Mouse (Mus musculus) frontal cortex, adult (tissue): ENCODE measurements around the gene Smim24.

Source experiments
- ATAC-seq: cut with Nextera tagmentation; 2 replicates; pipeline ENCODE4 v1.9.2; 2017; ENCODE audit warnings: mild to moderate bottlenecking, moderate library complexity, mixed read lengths; ENCODE audit not compliant: low TSS enrichment

The Smim24 gene

DNA sequence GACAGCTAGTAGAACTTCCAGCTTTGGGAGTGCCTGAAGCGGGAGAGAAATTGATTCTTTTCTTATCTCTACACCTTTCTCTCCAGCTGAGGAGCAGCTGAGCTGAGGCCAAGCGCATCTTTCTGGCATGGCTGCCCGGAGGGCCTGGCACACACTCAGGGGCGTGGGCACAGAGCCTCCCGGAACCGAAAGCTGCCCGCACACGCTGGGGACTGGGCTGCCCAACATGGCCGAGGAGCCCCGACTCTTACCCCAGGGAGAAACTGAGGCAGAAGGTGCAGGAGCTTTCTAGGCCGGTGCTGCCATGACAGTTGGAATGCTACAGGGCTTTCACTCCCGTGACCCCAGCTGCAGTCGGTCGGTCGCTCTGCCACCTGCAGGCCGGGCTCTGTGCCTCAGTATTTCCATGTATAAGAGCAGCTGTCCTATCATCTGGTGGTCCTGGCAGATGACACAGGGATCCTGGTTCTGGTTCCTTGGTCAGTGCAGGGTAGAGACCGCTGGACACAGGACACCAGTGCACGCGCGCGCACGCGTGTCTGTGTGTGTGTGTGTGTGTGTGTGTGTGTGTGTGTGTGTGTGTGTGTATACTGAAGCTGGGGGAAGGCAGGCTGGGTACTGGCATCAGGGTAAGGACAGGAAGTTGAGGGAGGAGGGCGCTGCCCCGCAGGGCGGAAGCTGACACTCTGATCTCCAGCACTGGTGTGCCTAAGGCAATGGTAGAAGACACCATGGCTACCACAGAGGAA, 40.9 kb downstream of the Smim24 start:
- no peak for ATAC-seq

DNA sequence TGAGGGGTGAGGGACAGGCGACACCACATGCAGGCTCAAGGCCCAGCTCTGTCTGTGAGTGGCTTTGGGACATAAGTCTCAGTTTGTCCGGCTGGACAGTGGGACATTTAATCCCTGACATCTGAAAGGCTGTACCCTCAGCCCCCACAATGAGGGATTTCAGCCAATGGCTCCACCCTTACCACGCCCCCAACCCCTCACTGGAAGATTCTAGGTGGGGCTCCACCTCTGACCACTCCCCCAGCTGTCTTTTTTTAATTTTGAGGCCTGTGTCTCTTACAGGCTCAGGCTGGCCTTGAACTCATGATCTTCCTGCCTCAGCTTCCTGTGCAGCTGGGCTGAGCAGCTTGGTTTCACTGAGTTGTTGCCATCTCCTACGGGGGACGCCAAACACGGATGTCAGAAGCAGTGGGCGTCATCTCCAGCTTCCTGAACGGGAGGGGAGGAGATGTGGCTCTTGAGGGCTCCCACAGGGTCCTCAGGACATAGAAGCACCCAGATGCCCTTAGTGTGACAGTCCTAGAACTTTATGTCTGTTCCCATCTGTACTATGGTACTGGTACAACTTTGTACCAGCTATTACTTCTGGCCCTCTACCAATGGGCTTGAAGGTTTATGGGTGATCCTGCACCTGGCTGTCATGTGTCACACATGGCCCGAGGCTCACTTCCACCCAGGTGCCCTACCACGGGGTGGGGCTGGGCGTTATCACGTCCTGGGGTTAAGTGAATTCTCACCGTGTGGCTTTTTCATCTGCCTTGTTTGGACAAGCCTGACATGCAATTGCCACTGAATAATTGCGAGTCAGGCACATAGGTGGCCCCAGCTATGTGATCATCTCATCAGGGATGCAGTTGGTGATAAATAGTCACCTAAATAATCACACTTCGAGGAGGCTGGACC, 41.8 kb downstream of the Smim24 start:
- no peak for ATAC-seq

- 0 out of 2 replicates have a peak, but pooled peaks have one; percentile 5 for ATAC-seq
Observed at GRCm38 (mm10) chr10:81435436-81435835, 42.6 kb downstream of the Smim24 start.

DNA sequence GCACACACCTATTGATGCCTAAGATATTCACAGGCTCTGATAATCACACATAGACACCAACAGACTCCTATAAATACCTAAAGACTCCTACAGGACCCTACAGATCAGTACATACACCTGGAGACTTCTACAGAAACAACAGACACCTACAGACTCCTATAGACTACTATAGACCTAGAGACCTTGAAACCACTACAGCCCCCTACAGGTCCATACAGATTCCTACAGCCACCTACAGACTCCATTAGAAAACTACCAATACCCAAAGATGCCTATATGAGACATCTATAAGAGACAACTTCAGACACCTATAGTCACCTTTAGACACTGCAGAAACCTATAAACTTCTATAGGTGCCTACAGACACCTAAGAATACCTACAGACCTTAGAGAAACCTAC, 48.2 kb downstream of the Smim24 start:
- no peak for ATAC-seq
